Mouse (Mus musculus) retina, adult 2 months (tissue): ENCODE data around the gene Zfp865.

Experiments used
- DNase-seq: peaks from one replicate; pipeline ENCODE4 v3.0.0-alpha.2; 2012; ENCODE audit warnings: low read depth, low spot score

Gene Zfp865

GRCm38 (mm10) chr7:5080815-5081214, 60.6 kb downstream of the Zfp865 start:
- no peak for DNase-seq

DNA sequence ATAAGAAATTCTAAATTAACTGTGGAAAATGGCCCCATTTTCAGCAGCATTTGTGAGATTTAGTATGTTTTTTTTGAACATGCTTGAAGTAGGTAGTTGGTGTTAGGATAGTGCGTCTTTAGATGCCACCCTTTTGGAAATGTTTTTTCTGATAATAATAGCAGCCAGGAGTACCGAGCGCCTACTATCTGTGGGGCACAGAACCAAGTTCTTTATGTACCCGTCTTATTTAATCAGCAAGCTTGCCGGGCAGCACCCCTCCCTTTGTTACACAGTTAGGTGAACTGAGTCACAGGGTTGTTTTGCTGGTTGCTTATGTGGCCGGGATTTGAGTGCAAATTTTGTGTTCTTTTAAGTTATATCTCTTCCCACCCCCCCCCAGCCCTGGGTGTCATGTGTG, 61.1 kb downstream of the Zfp865 start:
- DNase-seq = no peak

GRCm38 (mm10) chr7:5081939-5082338, 61.8 kb downstream of the Zfp865 start:
- no peak for DNase-seq

DNA sequence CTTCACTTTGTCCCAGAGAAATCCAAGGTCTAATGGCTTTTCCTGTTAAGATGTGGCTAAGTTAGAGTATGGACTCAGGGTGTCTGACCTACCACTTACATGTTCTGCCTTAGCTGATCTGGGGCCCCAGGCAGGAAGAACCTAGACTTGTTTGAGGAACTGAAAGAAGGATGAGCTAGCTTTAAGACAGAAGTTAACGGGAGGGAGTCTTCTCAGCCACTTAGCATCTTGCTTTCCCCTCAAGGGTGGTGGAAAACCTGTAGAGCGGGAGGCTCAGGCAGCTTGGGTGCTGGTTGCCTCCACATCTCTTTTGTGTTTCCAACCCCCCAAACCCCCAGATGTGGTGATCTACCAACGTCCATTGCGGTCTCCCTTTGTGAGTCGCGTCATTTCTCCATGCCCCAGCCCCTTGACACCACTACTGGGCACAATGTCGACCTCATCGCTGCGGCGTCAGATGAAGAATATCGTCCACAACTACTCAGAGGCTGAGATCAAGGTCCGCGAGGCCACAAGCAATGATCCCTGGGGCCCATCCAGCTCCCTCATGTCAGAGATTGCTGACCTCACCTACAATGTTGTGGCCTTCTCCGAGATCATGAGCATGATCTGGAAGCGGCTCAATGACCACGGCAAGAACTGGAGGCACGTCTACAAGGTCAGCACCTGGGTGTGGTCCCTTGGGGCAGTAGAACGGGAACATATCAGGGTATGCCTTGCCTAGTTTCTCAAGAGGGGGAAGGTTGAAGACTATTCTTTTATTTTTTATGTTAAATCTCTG, 63.3 kb downstream of the Zfp865 start:
- no peak for DNase-seq

- DNase-seq = no peak
Observed at GRCm38 (mm10) chr7:5085512-5085911, 65.3 kb downstream of the Zfp865 start.
